Mouse (Mus musculus): ENCODE measurements around the gene Eya3.

GRCm38 (mm10) chr4:132603468-132603867, 35.3 kb upstream of the Eya3 start:
- no peak for TF ChIP-seq CTCF (conservative IDR thresholded peaks at IDR 0.05; ENCODE audit: low read length)
- no peak for TF ChIP-seq POU5F1 (IDR thresholded peaks at IDR 0.05; ENCODE audit: borderline replicate concordance, low read length)
